Mouse (Mus musculus): ENCODE measurements around the gene Pbxip1.

Gene Pbxip1

GRCm38 (mm10) chr3:89490790-89491189, 54.3 kb downstream of the Pbxip1 start:
- no peak for DNase-seq

GRCm38 (mm10) chr3:89491559-89491958, 55.1 kb downstream of the Pbxip1 start:
- DNase-seq = no peak

GRCm38 (mm10) chr3:89492701-89493151, 56.2 kb downstream of the Pbxip1 start:
- no peak for DNase-seq

GRCm38 (mm10) chr3:89494630-89495029, 58.1 kb downstream of the Pbxip1 start:
- DNase-seq = no peak

GRCm38 (mm10) chr3:89496366-89496765, 59.9 kb downstream of the Pbxip1 start:
- DNase-seq = no peak

GRCm38 (mm10) chr3:89499696-89500095, 63.2 kb downstream of the Pbxip1 start:
- no peak for DNase-seq
